Mouse (Mus musculus) embryonic facial prominence, embryonic 14.5 days (tissue): Measurements from ENCODE around the gene Otub2. TPM values are rescaled to one million over a fixed set of nuclear protein-coding genes. Genes with fewer than 3 reads are reported as not detected.

Experiments used
- ATAC-seq: fragments of 200-750 bp; cut with Nextera tagmentation; 2 replicates; pipeline ENCODE4 v1.8.0; 2017; ENCODE audit warnings: low read depth, moderate number of reproducible peaks, moderate TSS enrichment
- DNase-seq: peaks from one replicate; pipeline ENCODE4 v3.0.0-alpha.2; 2015; ENCODE audit warnings: low spot score
- H3K27ac ChIP-seq: fragments of 300-500 bp; sonication (generic); replicated peaks from 2 replicates; pipeline ENCODE4 v1.5.1; 2014; ENCODE audit warnings: low read depth, mild to moderate bottlenecking, low read length, moderate library complexity
- H3K27me3 ChIP-seq: fragments of 300-500 bp; sonication (generic); replicated peaks from 2 replicates; pipeline ENCODE4 v1.6.1; 2014; ENCODE audit warnings: low read length; ENCODE audit not compliant: control insufficient read depth, insufficient read depth
- H3K36me3 ChIP-seq: fragments of 300-500 bp; sonication (generic); 2 replicates; pipeline ENCODE4 v1.6.1; 2014; ENCODE audit warnings: low read length, mixed read lengths; ENCODE audit not compliant: control insufficient read depth, insufficient read depth
- H3K4me1 ChIP-seq: fragments of 300-500 bp; sonication (generic); 2 replicates; pipeline ENCODE4 v1.6.1; 2014; ENCODE audit warnings: antibody characterized with exemption, low read length; ENCODE audit not compliant: control insufficient read depth, insufficient read depth
- H3K4me2 ChIP-seq: fragments of 300-500 bp; sonication (generic); 2 replicates; pipeline ENCODE4 v1.6.1; 2014; ENCODE audit warnings: low read depth, mild to moderate bottlenecking, low read length, moderate library complexity, mixed read lengths
- H3K4me3 ChIP-seq: fragments of 300-500 bp; sonication (generic); 2 replicates; pipeline ENCODE4 v1.5.1; 2014; ENCODE audit warnings: low read depth, mild to moderate bottlenecking, low read length
- H3K9ac ChIP-seq: fragments of 300-500 bp; sonication (generic); 2 replicates; pipeline ENCODE4 v1.6.1; 2014; ENCODE audit warnings: low read depth, mild to moderate bottlenecking, low read length, moderate library complexity, mixed read lengths
- H3K9me3 ChIP-seq: fragments of 300-500 bp; sonication (generic); 2 replicates; pipeline ENCODE4 v1.6.1; 2016; ENCODE audit warnings: low read length; ENCODE audit not compliant: control insufficient read depth
- WGBS: fragments of 180-500 bp; shearing (Covaris S2); extraction: QIAGEN DNeasy Blood & Tissue Kit; methylation state at CpG from one replicate; pipeline ENCODE4 v1.1.7; 2014; 5-methylcytosine and 5-hydroxymethylcytosine counted together
- polyA plus RNA-seq: library from polyadenylated mRNA; unstranded; fragments of >200 nt; fragmentation: Nextera tagmentation; extraction: Ambion mirVana; gene quantifications from 2 replicates; pipeline ENCODE4 v1.2.1, GENCODE M21; 2014

The Otub2 gene
- 11.2 and 11.9 TPM in 2 replicates for polyA plus RNA-seq

DNA sequence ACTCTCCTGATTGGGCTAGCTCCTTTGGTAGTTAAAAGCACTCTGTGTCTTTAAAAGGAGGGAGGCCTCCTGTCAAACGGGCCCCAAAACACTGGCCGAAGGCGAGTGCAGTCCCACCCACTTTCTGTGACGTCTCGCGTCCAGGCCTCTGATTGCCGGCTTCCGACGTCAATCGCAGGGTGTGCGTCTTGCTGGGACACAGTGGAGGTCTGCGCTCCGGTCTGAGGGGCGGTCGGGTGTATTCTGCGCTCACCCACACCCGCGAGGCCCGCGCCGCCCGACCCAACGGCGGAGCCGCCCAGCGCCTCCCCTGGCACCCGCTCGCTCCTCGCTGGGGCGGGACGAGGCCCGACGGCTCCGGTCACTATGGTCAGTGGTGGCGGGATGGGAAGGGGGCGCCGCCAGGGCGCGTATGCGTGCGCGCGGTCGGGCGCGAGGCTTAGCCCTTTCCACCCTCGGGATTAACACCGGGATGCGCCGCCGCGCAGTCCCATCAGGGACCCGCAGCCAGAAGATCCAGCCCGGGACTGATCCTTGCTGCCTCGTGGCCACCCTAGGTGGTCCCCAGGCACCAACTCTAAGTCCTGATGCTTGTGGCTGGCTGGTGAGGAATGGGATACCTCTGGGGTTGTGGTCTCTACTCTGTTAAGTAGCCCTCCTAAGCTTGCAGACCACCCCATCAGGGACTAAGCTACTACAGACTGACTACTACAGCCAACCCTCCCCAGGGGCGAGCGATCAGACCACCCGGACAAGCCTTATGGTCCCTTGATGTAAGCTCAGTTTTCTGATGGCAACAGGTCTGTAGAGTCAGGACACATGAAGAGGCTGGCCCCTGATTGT is at the start of gene Otub2:
Gene Otub2, plus strand, starts transcription at position 178 of the 843 bp plus-strand sequence.
- DNase-seq (peak; percentile 98), ATAC-seq (peak; percentile 100)
- H3K9me3 ChIP-seq = no peaks in the 10 kb centered on the region
- H3K27ac ChIP-seq = no peak within 1 kb of the TSS
- WGBS = 0% methylated on average over 46 of the region's 58 CpGs
- H3K4me2 ChIP-seq = peak within 1 kb of the TSS; percentile 84
- H3K4me3 ChIP-seq = peak within 1 kb of the TSS; percentile 80
- H3K9ac ChIP-seq = peak within 1 kb of the TSS; percentile 84
- 0 out of 2 replicates have a peak, but pooled peaks cover 4% of the 10 kb centered on the region for H3K4me1 ChIP-seq
- H3K27me3 ChIP-seq = no peaks in the 10 kb centered on the region
- no peaks in the 10 kb centered on the region for H3K36me3 ChIP-seq

DNA sequence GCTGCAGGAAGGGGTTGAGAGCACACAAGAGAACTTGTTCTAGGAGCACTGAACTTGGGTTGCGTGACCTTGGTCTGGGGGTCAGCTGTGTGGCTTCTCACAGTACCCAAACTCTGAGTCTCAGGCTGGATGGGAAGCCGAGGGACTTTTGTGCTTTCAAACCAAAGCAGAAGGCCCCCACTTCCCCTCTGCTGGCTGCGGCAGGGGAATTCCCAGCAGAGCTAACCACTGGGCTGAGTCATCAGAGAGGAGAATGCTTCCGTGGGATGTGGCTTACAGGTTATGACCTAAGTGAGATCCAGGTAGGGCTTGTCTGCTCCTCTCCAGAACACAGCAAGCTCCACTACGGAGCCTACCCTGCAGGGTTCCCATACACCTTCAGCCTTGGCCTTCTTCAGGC is 47.3 kb upstream of the Otub2 start:
- no peak for ATAC-seq

DNA sequence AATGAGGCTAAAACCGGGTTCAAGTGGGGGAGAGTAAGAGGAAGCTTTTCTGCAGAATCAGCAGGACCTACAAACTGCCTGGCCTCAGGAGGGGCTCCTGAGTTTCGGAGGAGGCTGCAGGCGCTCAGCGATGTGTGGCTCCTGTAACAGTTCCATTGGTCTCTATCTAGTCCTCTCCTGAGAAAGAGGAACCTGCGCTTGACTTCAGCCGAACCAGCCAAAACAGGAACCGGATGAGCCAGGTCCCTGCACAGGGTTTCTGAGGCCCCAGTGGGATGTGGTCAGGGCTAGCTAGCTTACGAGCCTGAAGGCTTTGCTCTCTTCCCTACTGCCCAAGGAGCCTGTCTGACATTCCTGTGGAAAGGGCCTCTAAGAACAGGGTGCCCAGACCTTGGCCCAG is 45.0 kb upstream of the Otub2 start:
- Histone ChIP-seq H3K4me3 (no peak overlapping the region), H3K27ac (no peak overlapping the region), H3K4me2 (no peak overlapping the region), H3K36me3 (no peaks in the 10 kb centered on the region), H3K27me3 (no peaks in the 10 kb centered on the region), H3K9ac (no peak overlapping the region), H3K4me1 (no peaks in the 10 kb centered on the region), H3K9me3 (no peaks in the 10 kb centered on the region)
- 71% methylated on average over 7 of the region's 8 CpGs for WGBS
- DNase-seq = no peak
- ATAC-seq = no peak

More for the DNA sequence above, 47.3 kb upstream of the Otub2 start:
- Histone ChIP-seq H3K9me3 (no peaks in the 10 kb centered on the region), H3K4me1 (no peaks in the 10 kb centered on the region), H3K27me3 (no peaks in the 10 kb centered on the region), H3K27ac (no peak overlapping the region), H3K4me2 (no peak overlapping the region), H3K4me3 (no peak overlapping the region), H3K36me3 (no peaks in the 10 kb centered on the region), H3K9ac (no peak overlapping the region)
- 79% methylated on average over 5 of the region's 5 CpGs for WGBS
- DNase-seq = no peak

DNA sequence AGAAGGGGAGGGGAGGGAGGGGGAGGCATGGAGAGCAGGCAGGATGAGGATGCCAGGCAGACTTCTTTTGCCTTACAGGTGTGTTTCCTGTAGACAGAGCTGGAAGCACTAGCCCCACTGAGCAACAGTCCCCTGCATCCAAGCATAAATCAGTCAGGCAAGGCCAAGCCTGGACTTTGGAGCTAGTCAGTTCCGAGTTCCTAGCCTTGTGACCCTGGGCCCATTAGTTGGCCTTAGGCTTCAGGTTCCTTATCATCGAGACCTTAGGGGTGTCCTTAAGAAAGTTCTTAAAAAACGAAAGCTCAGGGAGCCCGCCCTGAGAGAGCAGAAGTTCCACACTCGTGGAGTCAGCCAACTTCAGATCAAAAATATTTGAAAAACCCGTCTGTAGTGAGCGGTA is 43.5 kb upstream of the Otub2 start:
- Histone ChIP-seq H3K4me1 (no peaks in the 10 kb centered on the region), H3K27ac (no peak overlapping the region), H3K9ac (no peak overlapping the region), H3K36me3 (no peaks in the 10 kb centered on the region), H3K9me3 (no peaks in the 10 kb centered on the region), H3K27me3 (no peaks in the 10 kb centered on the region), H3K4me2 (no peak overlapping the region), H3K4me3 (no peak overlapping the region)
- ATAC-seq = no peak
- DNase-seq = no peak
- 82% methylated on average over 7 of the region's 7 CpGs for WGBS

DNA sequence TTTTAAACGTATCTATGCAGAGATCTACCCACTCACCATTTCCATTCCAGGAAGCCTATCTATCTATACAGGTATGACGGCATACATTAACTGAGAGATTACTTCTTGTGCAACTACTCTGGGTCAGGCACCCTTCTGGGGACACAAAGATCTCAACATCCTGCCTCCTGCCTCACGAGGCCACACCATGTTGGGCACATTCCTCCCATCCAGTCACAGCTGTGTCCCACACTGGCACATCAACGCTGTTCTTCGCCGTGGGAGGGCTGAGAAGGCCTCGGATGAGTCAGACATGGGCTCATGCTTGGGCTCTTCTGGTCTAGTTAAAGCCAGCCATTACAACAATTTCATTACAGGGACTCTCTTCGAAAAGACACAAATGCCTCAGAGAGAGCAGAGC is 41.5 kb upstream of the Otub2 start:
- Histone ChIP-seq H3K9ac (no peak overlapping the region), H3K9me3 (no peaks in the 10 kb centered on the region), H3K4me2 (no peak overlapping the region), H3K4me3 (no peak overlapping the region), H3K27me3 (no peaks in the 10 kb centered on the region), H3K4me1 (no peaks in the 10 kb centered on the region), H3K36me3 (no peaks in the 10 kb centered on the region), H3K27ac (no peak overlapping the region)
- DNase-seq (no peak), ATAC-seq (no peak; the same call in 1 of the 2 replicates)
- WGBS = 77% methylated on average over 8 of the region's 8 CpGs

DNA sequence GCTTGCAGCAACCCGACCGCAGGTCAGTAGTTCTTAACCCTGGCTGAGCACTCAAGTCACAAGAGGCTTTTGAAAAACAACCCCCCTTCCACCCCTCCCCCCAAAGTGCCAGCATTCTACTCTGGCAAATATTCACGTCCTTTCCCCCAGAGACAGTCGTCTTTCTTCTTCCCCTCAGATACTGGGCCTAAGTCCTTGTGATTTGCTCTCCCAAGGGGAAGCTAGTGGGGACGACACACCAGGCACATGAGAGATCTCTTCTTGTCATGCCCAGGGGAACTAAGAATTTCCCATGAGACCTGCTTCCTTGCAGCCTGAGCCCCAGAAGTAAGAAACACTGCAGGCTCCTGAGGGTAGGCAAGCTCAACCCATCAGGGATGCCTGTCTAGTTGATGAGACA is 41.1 kb upstream of the Otub2 start:
- Histone ChIP-seq H3K4me2 (no peak overlapping the region), H3K9me3 (no peaks in the 10 kb centered on the region), H3K27me3 (no peaks in the 10 kb centered on the region), H3K4me1 (no peaks in the 10 kb centered on the region), H3K27ac (no peak overlapping the region), H3K36me3 (no peaks in the 10 kb centered on the region), H3K4me3 (no peak overlapping the region), H3K9ac (no peak overlapping the region)
- ATAC-seq (no peak), DNase-seq (no peak)
- 46% methylated on average over 5 of the region's 5 CpGs for WGBS

DNA sequence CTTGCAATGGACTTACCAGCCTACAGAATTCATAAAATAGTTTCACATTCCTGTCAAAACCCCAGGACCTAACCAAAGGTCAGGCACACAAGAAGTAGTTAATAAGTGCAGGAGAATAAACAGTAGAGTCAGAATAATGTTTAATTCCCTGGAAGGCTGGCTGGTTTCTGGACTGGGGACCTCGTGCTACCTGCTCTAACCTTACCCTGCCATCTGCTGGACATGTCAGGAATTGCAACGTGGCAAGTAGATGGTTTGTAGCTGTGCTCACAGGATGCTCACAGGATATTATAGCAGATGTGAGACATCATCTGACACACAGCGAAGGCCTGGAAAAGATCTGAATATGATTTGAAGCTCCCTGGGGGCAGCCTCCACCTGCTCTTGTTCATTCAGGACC is 40.0 kb upstream of the Otub2 start:
- H3K9me3 ChIP-seq = no peaks in the 10 kb centered on the region
- no peaks in the 10 kb centered on the region for H3K36me3 ChIP-seq
- H3K4me1 ChIP-seq = no peaks in the 10 kb centered on the region
- H3K9ac ChIP-seq = no peak overlapping the region
- no peak overlapping the region for H3K4me2 ChIP-seq
- DNase-seq (peak; percentile 81), ATAC-seq (peak; percentile 35; the same call in 1 of the 2 replicates)
- 5% methylated on average over 3 of the region's 3 CpGs for WGBS
- no peaks in the 10 kb centered on the region for H3K27me3 ChIP-seq
- no peak overlapping the region for H3K27ac ChIP-seq
- no peak overlapping the region for H3K4me3 ChIP-seq

DNA sequence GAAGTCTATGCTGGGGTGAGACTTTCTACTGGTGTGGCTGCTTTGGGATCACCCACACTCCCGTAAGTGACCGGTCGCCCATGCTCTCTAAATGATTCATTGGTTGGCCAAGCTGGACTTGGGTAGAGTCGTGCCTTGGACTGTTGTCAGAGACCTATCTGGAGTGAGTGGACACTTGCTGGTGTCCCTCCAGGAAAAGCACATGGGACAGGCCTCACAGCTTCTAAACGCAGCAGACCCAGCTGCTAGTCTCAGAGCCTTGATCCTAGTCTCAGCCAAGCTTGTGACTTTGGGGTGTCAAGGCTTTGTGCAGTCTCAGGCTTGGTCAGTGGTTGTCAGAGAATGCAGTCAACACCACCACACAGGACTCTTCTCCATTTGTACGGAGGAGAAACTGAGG is 35.7 kb upstream of the Otub2 start:
- H3K9me3 ChIP-seq = no peaks in the 10 kb centered on the region
- no peaks in the 10 kb centered on the region for H3K27me3 ChIP-seq
- WGBS = 93% methylated on average over 6 of the region's 6 CpGs
- H3K4me1 ChIP-seq = no peaks in the 10 kb centered on the region
- H3K4me3 ChIP-seq = no peak overlapping the region
- no peak overlapping the region for H3K4me2 ChIP-seq
- H3K9ac ChIP-seq = no peak overlapping the region
- no peak overlapping the region for H3K27ac ChIP-seq
- ATAC-seq (no peak), DNase-seq (no peak)
- H3K36me3 ChIP-seq = no peaks in the 10 kb centered on the region

DNA sequence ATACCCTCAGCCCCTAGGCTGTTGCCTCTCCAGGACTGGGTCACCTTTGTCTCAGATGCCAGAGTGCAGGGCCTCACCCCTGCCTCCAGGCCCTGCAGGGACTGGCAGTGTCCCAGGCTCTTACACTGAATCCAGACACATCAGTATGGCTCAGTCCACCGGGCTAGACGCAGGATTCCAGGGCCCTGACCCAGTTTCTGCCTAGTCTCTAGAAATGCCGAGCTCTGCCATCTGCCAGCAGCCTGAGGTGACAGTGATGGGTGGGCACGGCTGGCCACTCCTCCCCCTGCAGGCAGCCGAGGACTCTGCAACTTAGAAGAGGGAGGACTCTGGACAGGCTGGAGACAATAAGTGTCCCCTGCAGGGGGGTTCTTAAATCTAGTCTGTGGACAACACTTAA is 34.9 kb upstream of the Otub2 start:
- no peak overlapping the region for H3K9ac ChIP-seq
- no peak overlapping the region for H3K27ac ChIP-seq
- H3K4me1 ChIP-seq = no peaks in the 10 kb centered on the region
- no peaks in the 10 kb centered on the region for H3K36me3 ChIP-seq
- DNase-seq = peak; percentile 43
- no peak overlapping the region for H3K4me3 ChIP-seq
- no peak overlapping the region for H3K4me2 ChIP-seq
- peak; percentile 72 for ATAC-seq
- H3K27me3 ChIP-seq = no peaks in the 10 kb centered on the region
- WGBS = 15% methylated on average over 5 of the region's 5 CpGs
- no peaks in the 10 kb centered on the region for H3K9me3 ChIP-seq
